Mouse (Mus musculus): ENCODE measurements around the gene Gm44503. TPM values are rescaled to one million over a fixed set of nuclear protein-coding genes. Genes with fewer than 3 reads are reported as not detected.

Gene Gm44503
- polyA plus RNA-seq, 1 experiment from 2014 or later, result not detected

- Histone ChIP-seq H3K27ac (replicated peaks) (peak overlapping the region; percentile 88), H3K27me3 (no peaks in the 10 kb centered on the region), H3K9ac (peak overlapping the region; percentile 90), H3K4me1 (replicated peaks) (peaks cover 23% of the 10 kb centered on the region), H3K4me3 (peak overlapping the region; percentile 89), H3K9me3 (no peaks in the 10 kb centered on the region), H3K36me3 (peaks cover under 1% of the 10 kb centered on the region), H3K4me2 (peak overlapping the region; percentile 90)
- WGBS, result under 1% methylated on average over 49 of the region's 49 CpGs
- peak; percentile 91 for ATAC-seq (ENCODE audit: low FRiP score, low read depth)
Observed at GRCm38 (mm10) chr9:73039222-73039945, 80.7 kb downstream of the Gm44503 start.

GRCm38 (mm10) chr9:73040080-73040479 lies 81.4 kb downstream of the Gm44503 start, which contains the start of gene Pigb:
Gene Pigb, minus strand, starts transcription at chr9:73040378.
- Histone ChIP-seq H3K4me1 (replicated peaks) (peaks cover 30% of the 10 kb centered on the region), H3K4me2 (peak within 1 kb of the TSS; percentile 90), H3K9ac (peak within 1 kb of the TSS; percentile 90), H3K27me3 (no peaks in the 10 kb centered on the region), H3K27ac (replicated peaks) (peak within 1 kb of the TSS; percentile 88), H3K9me3 (no peaks in the 10 kb centered on the region), H3K36me3 (no peaks in the 10 kb centered on the region; the same call in 1 of the 2 replicates), H3K4me3 (peak within 1 kb of the TSS; percentile 89)
- ATAC-seq (ENCODE audit: low FRiP score, low read depth), result no peak
- 33% methylated on average over 6 of the region's 6 CpGs for WGBS

GRCm38 (mm10) chr9:73044146-73045079 lies 85.8 kb downstream of the Gm44503 start, which contains the start of gene Rab27a:
Gene Rab27a, plus strand, starts transcription at chr9:73044854.
- ATAC-seq (ENCODE audit: low FRiP score, low read depth), result peak; percentile 63
- H3K9ac ChIP-seq, result peak within 1 kb of the TSS; percentile 55
- peak within 1 kb of the TSS; percentile 46 for H3K4me3 ChIP-seq
- no peaks in the 10 kb centered on the region for H3K36me3 ChIP-seq
- WGBS, result 2% methylated on average over 41 of the region's 41 CpGs
- no peaks in the 10 kb centered on the region for H3K27me3 ChIP-seq
- 0 out of 2 replicates have a peak within 1 kb of the TSS, but pooled peaks have one; percentile 7 for H3K27ac ChIP-seq (replicated peaks)
- peak within 1 kb of the TSS; percentile 88 for H3K4me2 ChIP-seq
- H3K9me3 ChIP-seq, result no peaks in the 10 kb centered on the region
- peaks cover 25% of the 10 kb centered on the region for H3K4me1 ChIP-seq (replicated peaks)

GRCm38 (mm10) chr9:73045204-73045603 lies 86.6 kb downstream of the Gm44503 start:
- ATAC-seq (ENCODE audit: low FRiP score, low read depth), result no peak
- H3K27ac ChIP-seq (replicated peaks), result no peak overlapping the region
- H3K27me3 ChIP-seq, result no peaks in the 10 kb centered on the region
- peak overlapping the region; percentile 46 for H3K4me3 ChIP-seq
- WGBS, result 9% methylated on average over 7 of the region's 7 CpGs
- peaks cover 22% of the 10 kb centered on the region for H3K4me1 ChIP-seq (replicated peaks)
- H3K9me3 ChIP-seq, result no peaks in the 10 kb centered on the region
- H3K4me2 ChIP-seq, result peak overlapping the region; percentile 88
- peak overlapping the region; percentile 55 for H3K9ac ChIP-seq
- no peaks in the 10 kb centered on the region for H3K36me3 ChIP-seq

- H3K27me3 ChIP-seq, result no peaks in the 10 kb centered on the region
- peak overlapping the region; percentile 46 for H3K4me3 ChIP-seq
- no peak overlapping the region for H3K27ac ChIP-seq (replicated peaks)
- peak overlapping the region; percentile 88 for H3K4me2 ChIP-seq
- peak overlapping the region; percentile 55; the same call in 1 of the 2 replicates for H3K9ac ChIP-seq
- H3K9me3 ChIP-seq, result no peaks in the 10 kb centered on the region
- H3K4me1 ChIP-seq (replicated peaks), result peaks cover 18% of the 10 kb centered on the region
- ATAC-seq (ENCODE audit: low FRiP score, low read depth), result no peak
- WGBS, result 80% methylated on average over 10 of the region's 10 CpGs
- H3K36me3 ChIP-seq, result no peaks in the 10 kb centered on the region
Observed at GRCm38 (mm10) chr9:73045711-73046110, 87.1 kb downstream of the Gm44503 start.

GRCm38 (mm10) chr9:73047906-73048305 lies 89.3 kb downstream of the Gm44503 start:
- Histone ChIP-seq H3K27me3 (no peaks in the 10 kb centered on the region), H3K36me3 (no peaks in the 10 kb centered on the region), H3K9ac (no peak overlapping the region), H3K4me2 (no peak overlapping the region), H3K9me3 (no peaks in the 10 kb centered on the region), H3K4me3 (no peak overlapping the region), H3K4me1 (replicated peaks) (peaks cover 18% of the 10 kb centered on the region), H3K27ac (replicated peaks) (no peak overlapping the region)
- WGBS, result 93% methylated on average over 2 of the region's 2 CpGs
- no peak for ATAC-seq (ENCODE audit: low FRiP score, low read depth)

GRCm38 (mm10) chr9:73048927-73049326 lies 90.3 kb downstream of the Gm44503 start:
- H3K4me3 ChIP-seq, result no peak overlapping the region
- H3K36me3 ChIP-seq, result no peaks in the 10 kb centered on the region
- ATAC-seq (ENCODE audit: low FRiP score, low read depth), result no peak
- H3K9me3 ChIP-seq, result no peaks in the 10 kb centered on the region
- H3K4me2 ChIP-seq, result no peak overlapping the region
- H3K9ac ChIP-seq, result no peak overlapping the region
- 27% methylated on average over 4 of the region's 4 CpGs for whole genome bisulfite sequencing
- H3K27me3 ChIP-seq, result no peaks in the 10 kb centered on the region
- no peak overlapping the region for H3K27ac ChIP-seq (replicated peaks)
- H3K4me1 ChIP-seq (replicated peaks), result peaks cover 16% of the 10 kb centered on the region

- H3K9me3 ChIP-seq, result no peaks in the 10 kb centered on the region
- no peak overlapping the region for H3K9ac ChIP-seq
- no peak overlapping the region for H3K27ac ChIP-seq (replicated peaks)
- H3K4me2 ChIP-seq, result no peak overlapping the region
- no peaks in the 10 kb centered on the region for H3K27me3 ChIP-seq
- ATAC-seq (ENCODE audit: low FRiP score, low read depth), result no peak
- no peaks in the 10 kb centered on the region for H3K36me3 ChIP-seq
- H3K4me3 ChIP-seq, result no peak overlapping the region
- peaks cover 7% of the 10 kb centered on the region; the same call in 1 of the 2 replicates for H3K4me1 ChIP-seq (replicated peaks)
- 59% methylated on average over 5 of the region's 5 CpGs for WGBS
Observed at GRCm38 (mm10) chr9:73049833-73050232, 91.2 kb downstream of the Gm44503 start.

GRCm38 (mm10) chr9:73050606-73051005 lies 92.0 kb downstream of the Gm44503 start:
- Histone ChIP-seq H3K4me3 (no peak overlapping the region), H3K27ac (replicated peaks) (no peak overlapping the region; the same call in 1 of the 2 replicates), H3K4me1 (replicated peaks) (no peaks in the 10 kb centered on the region), H3K9me3 (no peaks in the 10 kb centered on the region), H3K4me2 (no peak overlapping the region), H3K36me3 (no peaks in the 10 kb centered on the region), H3K27me3 (no peaks in the 10 kb centered on the region), H3K9ac (no peak overlapping the region)
- 68% methylated on average over 8 of the region's 8 CpGs for WGBS
- ATAC-seq (ENCODE audit: low FRiP score, low read depth), result no peak

GRCm38 (mm10) chr9:73055441-73055911 lies 96.8 kb downstream of the Gm44503 start:
- no peaks in the 10 kb centered on the region for H3K9me3 ChIP-seq

GRCm38 (mm10) chr9:73059224-73059623 lies 100.6 kb downstream of the Gm44503 start:
- H3K4me1 ChIP-seq (replicated peaks), result peaks cover 7% of the 10 kb centered on the region; the same call in 1 of the 2 replicates
- ATAC-seq (ENCODE audit: low FRiP score, low read depth), result no peak
- no peak overlapping the region for H3K4me2 ChIP-seq
- 91% methylated on average over 4 of the region's 4 CpGs for WGBS
- H3K4me3 ChIP-seq, result no peak overlapping the region
- no peaks in the 10 kb centered on the region for H3K27me3 ChIP-seq
- H3K27ac ChIP-seq (replicated peaks), result no peak overlapping the region
- no peaks in the 10 kb centered on the region for H3K36me3 ChIP-seq
- no peak overlapping the region for H3K9ac ChIP-seq
- H3K9me3 ChIP-seq, result no peaks in the 10 kb centered on the region

More at GRCm38 (mm10) chr9:73055441-73055911, 96.8 kb downstream of the Gm44503 start:
- no peak overlapping the region for H3K4me3 ChIP-seq
- 71% methylated on average over 10 of the region's 10 CpGs for WGBS
- H3K27ac ChIP-seq (replicated peaks), result no peak overlapping the region
- no peaks in the 10 kb centered on the region for H3K36me3 ChIP-seq
- no peaks in the 10 kb centered on the region for H3K27me3 ChIP-seq
- no peaks in the 10 kb centered on the region for H3K4me1 ChIP-seq (replicated peaks)
- no peak overlapping the region for H3K9ac ChIP-seq
- ATAC-seq (ENCODE audit: low FRiP score, low read depth), result no peak
- H3K4me2 ChIP-seq, result no peak overlapping the region

All from hindbrain, embryonic 15.5 days (tissue).